Mouse (Mus musculus) small intestine, adult 2 months (tissue): ENCODE measurements around the gene Haus2. TPM values are rescaled to one million over a fixed set of nuclear protein-coding genes. Genes with fewer than 3 reads are reported as not detected.
A peak's percentile ranks its signal among the peaks of the same experiment; 100 is the strongest.

Source experiments
- H3K27ac ChIP-seq: fragments of 200-500 bp; 2 replicates; pipeline ENCODE4 v1.5.1; 2012; ENCODE audit warnings: low read depth, low read length, control low read depth, inconsistent platforms; ENCODE audit not compliant: insufficient read depth
- H3K27me3 ChIP-seq: fragments of 200-500 bp; 2 replicates; pipeline ENCODE4 v1.6.1; 2012; ENCODE audit warnings: mild to moderate bottlenecking, moderate library complexity, low read length, inconsistent platforms; ENCODE audit not compliant: control insufficient read depth, insufficient read depth
- H3K36me3 ChIP-seq: fragments of 200-500 bp; 2 replicates; pipeline ENCODE4 v1.6.1; 2012; ENCODE audit warnings: mild to moderate bottlenecking, low read length, control low read depth, inconsistent platforms; ENCODE audit not compliant: control insufficient read depth, insufficient read depth
- H3K4me1 ChIP-seq: fragments of 200-500 bp; 2 replicates; pipeline ENCODE4 v1.6.1; 2012; ENCODE audit warnings: low read length, inconsistent platforms, mixed read lengths; ENCODE audit not compliant: control insufficient read depth, insufficient read depth, insufficient read length
- H3K4me3 ChIP-seq: fragments of 200-500 bp; 2 replicates; pipeline ENCODE4 v1.5.1; 2012; ENCODE audit warnings: low read depth, mild to moderate bottlenecking, control low read depth, inconsistent platforms, low read length, moderate library complexity
- CTCF ChIP-seq: fragments of 200-500 bp; IDR thresholded peaks from 2 replicates; pipeline ENCODE4 v1.5.1; 2012; ENCODE audit warnings: low read depth, mild to moderate bottlenecking, control low read depth, inconsistent platforms, low read length, moderate library complexity, mixed read lengths; ENCODE audit not compliant: insufficient replicate concordance, insufficient read length; ENCODE audit errors: extremely low read depth
- POLR2A ChIP-seq: fragments of 200-500 bp; IDR thresholded peaks from 2 replicates; pipeline ENCODE4 v1.6.1; 2012; ENCODE audit warnings: low read depth, mild to moderate bottlenecking, control low read depth, inconsistent platforms, low read length, moderate library complexity
- whole genome bisulfite sequencing: fragments of 180-500 bp; shearing (Covaris S2); methylation state at CpG from one replicate; pipeline ENCODE4 v1.1.7; 2018; 5-methylcytosine and 5-hydroxymethylcytosine counted together
- polyA plus RNA-seq: library from polyadenylated mRNA; depleted of rRNA; stranded (reverse); fragments of >200 nt; gene quantifications from 2 replicates; pipeline ENCODE4 v1.2.3, GENCODE M21; 2012

Gene Haus2
- polyA plus RNA-seq, 1 experiment = 1.6 TPM

DNA sequence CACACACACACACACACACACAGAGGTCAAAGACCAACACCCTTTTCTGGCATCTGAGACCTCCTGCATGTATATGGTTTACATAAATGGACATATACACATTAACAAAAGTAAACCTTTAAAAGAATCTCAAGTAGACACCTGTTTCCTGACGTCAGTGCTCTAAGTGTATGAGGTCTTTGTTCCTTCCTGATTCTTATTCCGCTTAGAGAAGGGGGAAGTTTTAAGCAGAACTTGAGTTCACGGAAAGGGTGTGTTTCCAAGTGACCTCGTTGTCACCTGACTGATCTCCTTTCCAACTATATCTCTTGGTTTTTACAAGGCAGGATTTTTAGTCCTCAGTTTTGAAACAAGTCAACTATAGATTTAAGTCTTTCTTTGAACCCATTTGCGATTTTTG lies 30.9 kb upstream of the Haus2 start:
- TF ChIP-seq CTCF = no peak
- TF ChIP-seq POLR2A = no peak
- no peaks in the 10 kb centered on the region for H3K36me3 ChIP-seq
- H3K4me3 ChIP-seq = no peak overlapping the region
- 15% methylated on average over 5 of the region's 5 CpGs for WGBS
- H3K4me1 ChIP-seq = peaks cover 8% of the 10 kb centered on the region
- H3K27me3 ChIP-seq = no peaks in the 10 kb centered on the region
- peak overlapping the region; percentile 56; the same call in 1 of the 2 replicates for H3K27ac ChIP-seq

DNA sequence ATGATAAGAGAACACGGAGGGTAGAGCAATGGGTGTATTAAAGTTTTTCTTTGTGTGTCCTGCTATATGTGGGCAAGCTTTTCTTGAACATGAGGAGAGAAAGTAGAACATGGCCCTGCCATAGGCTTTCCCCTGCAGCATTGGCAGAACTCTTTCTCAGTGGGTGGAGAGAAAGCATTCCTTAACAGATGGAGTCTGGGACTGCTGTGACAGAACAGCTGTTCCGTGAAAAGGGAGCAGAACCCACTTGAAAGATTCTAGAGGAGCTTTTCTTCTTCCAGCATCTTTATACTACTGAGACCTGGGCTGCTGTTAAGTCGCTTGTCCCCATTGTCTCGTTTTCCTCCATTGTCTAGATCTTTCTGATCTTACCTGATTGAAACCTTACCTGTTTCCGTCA lies 19.4 kb upstream of the Haus2 start:
- WGBS = 85% methylated on average over 5 of the region's 5 CpGs
- peaks cover 3% of the 10 kb centered on the region; the same call in 1 of the 2 replicates for H3K4me1 ChIP-seq
- no peaks in the 10 kb centered on the region for H3K27me3 ChIP-seq
- H3K4me3 ChIP-seq = no peak overlapping the region
- H3K27ac ChIP-seq = no peak overlapping the region
- peaks cover 30% of the 10 kb centered on the region for H3K36me3 ChIP-seq
- TF ChIP-seq POLR2A = no peak

DNA sequence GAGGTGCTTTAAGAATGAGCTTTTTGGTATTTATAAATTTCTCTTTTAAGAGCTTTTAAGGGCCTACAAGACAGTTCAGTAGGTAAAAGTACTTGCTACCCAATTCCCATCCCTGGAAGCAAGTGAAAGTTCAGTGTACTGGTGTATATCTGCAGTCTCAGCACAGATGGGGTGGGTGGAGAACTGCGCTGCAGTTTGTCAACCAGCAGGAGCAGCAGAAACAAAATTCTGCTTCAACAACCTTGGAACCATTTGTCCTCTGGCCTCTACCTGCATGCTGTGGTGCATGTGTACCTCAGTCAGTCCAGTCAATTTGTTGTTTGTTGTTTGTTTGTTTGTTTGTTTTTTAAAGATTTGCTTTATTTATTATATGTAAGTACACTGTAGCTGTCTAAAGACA lies 17.0 kb upstream of the Haus2 start:
- WGBS = 90% methylated on average over 1 of the region's 1 CpGs
- no peaks in the 10 kb centered on the region for H3K27me3 ChIP-seq
- H3K4me3 ChIP-seq = no peak overlapping the region
- no peak overlapping the region for H3K27ac ChIP-seq
- no peak for TF ChIP-seq POLR2A
- no peak for TF ChIP-seq CTCF
- peaks cover 32% of the 10 kb centered on the region for H3K36me3 ChIP-seq
- peaks cover 3% of the 10 kb centered on the region; the same call in 1 of the 2 replicates for H3K4me1 ChIP-seq

DNA sequence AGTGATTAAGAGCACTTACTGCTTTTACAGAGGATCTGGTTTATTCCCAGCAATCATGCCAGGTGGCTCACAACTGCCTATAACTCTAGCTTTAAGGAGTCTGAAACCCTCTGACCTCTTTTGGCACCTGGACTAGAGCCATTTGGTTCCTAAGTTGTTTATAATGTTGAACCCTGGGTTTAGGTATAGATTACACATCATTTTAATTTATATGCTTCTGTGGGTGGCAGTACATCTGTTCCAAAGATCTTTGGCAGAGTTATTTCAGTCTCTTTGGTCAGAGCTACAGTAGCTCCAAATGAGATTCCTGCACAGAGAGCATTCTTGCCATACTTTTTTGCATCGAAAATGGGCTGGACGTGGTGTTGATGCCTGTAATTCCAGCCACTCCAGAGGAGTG lies 11.4 kb upstream of the Haus2 start:
- Histone ChIP-seq H3K27me3 (no peaks in the 10 kb centered on the region), H3K4me1 (no peaks in the 10 kb centered on the region), H3K27ac (no peak overlapping the region), H3K4me3 (no peak overlapping the region), H3K36me3 (peaks cover 47% of the 10 kb centered on the region)
- TF ChIP-seq CTCF (no peak), POLR2A (no peak)
- 93% methylated on average over 2 of the region's 2 CpGs for WGBS

DNA sequence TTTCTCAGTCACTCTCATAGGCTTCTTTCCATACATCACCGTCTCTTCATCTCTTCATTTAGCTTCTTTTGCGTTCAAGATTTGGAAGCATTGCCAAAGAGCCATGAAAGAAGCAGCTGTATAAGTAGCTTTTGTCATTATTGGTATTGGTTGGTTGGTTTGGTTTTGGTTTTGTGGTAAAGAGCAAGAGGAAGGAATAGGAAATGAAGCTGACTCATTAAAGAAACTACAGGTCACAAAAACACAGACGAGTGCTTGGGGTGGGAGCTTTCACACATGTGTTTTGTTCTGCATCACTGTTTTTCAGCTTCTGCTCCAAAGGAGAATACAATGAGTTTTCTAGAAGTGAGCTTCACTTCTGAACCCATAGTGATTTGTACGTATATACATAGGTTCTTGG lies 9.7 kb upstream of the Haus2 start:
- TF ChIP-seq POLR2A (no peak), CTCF (no peak)
- Histone ChIP-seq H3K27ac (no peak overlapping the region), H3K4me3 (no peak overlapping the region), H3K27me3 (no peaks in the 10 kb centered on the region), H3K4me1 (no peaks in the 10 kb centered on the region), H3K36me3 (peaks cover 50% of the 10 kb centered on the region)
- WGBS = 88% methylated on average over 4 of the region's 4 CpGs

DNA sequence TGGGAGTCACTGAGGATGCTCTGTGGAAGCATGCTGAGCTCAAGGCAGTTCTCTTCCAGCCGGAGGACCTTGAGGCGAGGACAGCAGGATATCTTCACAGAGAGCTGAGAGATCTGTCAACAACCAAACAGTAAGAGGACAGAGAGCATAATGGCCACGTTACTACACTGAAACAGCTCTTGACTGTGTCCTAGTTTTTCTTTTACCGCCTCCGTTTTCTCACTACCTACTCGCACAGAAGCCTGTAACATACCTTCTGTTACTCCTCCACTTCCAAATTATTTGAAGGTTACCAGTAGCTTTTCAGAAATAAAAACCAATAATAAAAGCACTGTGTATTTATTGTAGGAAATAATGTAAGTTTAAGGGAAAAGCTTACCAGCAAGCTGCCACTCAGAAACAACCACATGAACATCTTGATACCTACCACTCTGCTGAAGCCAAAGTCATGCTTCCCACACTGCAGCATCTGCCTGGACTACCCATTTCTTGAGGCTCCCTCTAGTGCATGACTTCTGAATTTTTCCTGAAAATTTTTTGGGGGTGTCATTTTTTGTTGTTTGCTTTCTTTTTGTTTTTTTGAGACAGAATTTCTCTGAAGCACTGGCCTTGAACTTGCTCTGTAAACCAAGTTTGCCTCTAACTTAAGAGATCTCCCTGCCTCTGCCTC lies 3.0 kb upstream of the Haus2 start:
- peaks cover 17% of the 10 kb centered on the region for H3K36me3 ChIP-seq
- WGBS = 90% methylated on average over 6 of the region's 6 CpGs
- no peak for TF ChIP-seq POLR2A
- no peak for TF ChIP-seq CTCF
- H3K4me3 ChIP-seq = no peak overlapping the region
- no peaks in the 10 kb centered on the region for H3K27me3 ChIP-seq
- 0 out of 2 replicates have a peak, but pooled peaks cover 1% of the 10 kb centered on the region for H3K4me1 ChIP-seq
- H3K27ac ChIP-seq = no peak overlapping the region

DNA sequence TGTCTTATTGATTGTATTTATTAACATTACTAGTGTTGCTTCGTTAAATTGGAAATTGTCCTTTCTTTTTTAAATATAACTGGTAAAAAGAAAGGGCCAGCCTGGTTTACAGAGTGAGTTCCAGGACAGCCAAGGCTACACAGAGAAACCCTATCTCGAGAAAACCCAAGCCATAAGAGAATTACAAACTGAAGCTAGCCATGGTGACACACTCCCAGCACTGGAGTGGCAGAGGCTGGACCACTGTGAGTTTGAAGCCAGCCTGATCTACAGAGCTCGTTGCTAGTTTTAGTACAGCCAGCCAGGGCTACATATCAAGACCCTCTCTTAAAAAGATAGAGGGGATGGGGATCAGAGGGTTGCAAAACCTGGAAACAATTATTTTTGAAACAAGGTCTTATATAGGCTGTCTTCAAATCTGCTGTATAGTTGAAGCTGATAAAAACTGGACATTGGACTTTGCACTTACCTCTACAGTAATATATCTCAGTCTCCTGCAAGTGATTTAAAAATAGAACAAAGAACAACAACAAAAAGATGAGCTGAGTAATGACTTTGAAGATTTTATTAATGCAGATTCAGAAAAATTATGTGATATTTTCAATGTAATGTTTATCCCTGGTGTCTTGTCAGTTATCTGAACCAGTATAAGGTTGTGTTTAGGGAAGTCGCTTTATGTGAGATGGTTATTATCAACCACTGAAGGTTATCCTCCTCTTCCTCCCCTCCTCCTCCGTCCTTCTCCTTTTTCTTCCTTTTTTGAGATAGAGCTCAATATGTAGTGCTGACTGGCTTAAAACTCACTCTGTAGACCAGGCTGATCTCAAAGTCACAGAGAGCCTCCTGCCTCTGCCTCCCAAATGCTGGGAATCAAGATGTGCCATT lies 7.3 kb downstream of the Haus2 start:
- peaks cover 19% of the 10 kb centered on the region for H3K36me3 ChIP-seq
- H3K27me3 ChIP-seq = no peaks in the 10 kb centered on the region
- WGBS = 57% methylated on average over 5 of the region's 5 CpGs
- H3K4me3 ChIP-seq = no peak overlapping the region
- H3K4me1 ChIP-seq = peaks cover 13% of the 10 kb centered on the region; the same call in 1 of the 2 replicates
- TF ChIP-seq CTCF = no peak
- TF ChIP-seq POLR2A = no peak
- H3K27ac ChIP-seq = peak overlapping the region; percentile 91
